Mouse (Mus musculus) lung, embryonic 14.5 days (tissue): ENCODE data around the gene Gm14139. TPM values are rescaled to one million over a fixed set of nuclear protein-coding genes. Genes with fewer than 3 reads are reported as not detected.
"Not testable (repeated sequence)": the region's sequence is repeated elsewhere in the genome, so short reads cannot be mapped to it uniquely, and the experiment has no call there.

Experiments
- ATAC-seq: fragments of 200-750 bp; cut with Nextera tagmentation; 2 replicates; pipeline ENCODE4 v1.8.0; 2017; ENCODE audit warnings: mild to moderate bottlenecking, moderate TSS enrichment, moderate library complexity; ENCODE audit not compliant: insufficient read depth
- DNase-seq: peaks from one replicate; pipeline ENCODE4 v3.0.0-alpha.2; 2015
- H3K27ac ChIP-seq: fragments of 300-500 bp; sonication (generic); 2 replicates; pipeline ENCODE4 v1.5.1; 2014; ENCODE audit warnings: low read depth, mild to moderate bottlenecking, moderate library complexity
- H3K27me3 ChIP-seq: fragments of 300-500 bp; sonication (generic); 2 replicates; pipeline ENCODE4 v1.6.1; 2014; ENCODE audit warnings: low read length, control low read depth; ENCODE audit not compliant: insufficient read depth
- H3K36me3 ChIP-seq: fragments of 300-500 bp; sonication (generic); 2 replicates; pipeline ENCODE4 v1.6.1; 2014; ENCODE audit warnings: control low read depth; ENCODE audit not compliant: insufficient read depth
- H3K4me1 ChIP-seq: fragments of 300-500 bp; sonication (generic); 2 replicates; pipeline ENCODE4 v1.6.1; 2014; ENCODE audit warnings: antibody characterized with exemption, control low read depth; ENCODE audit not compliant: insufficient read depth
- H3K4me2 ChIP-seq: fragments of 300-500 bp; sonication (generic); 2 replicates; pipeline ENCODE4 v1.6.1; 2014; ENCODE audit warnings: mild to moderate bottlenecking
- H3K4me3 ChIP-seq: fragments of 300-500 bp; sonication (generic); 2 replicates; pipeline ENCODE4 v1.5.1; 2014; ENCODE audit warnings: low read depth, low read length
- H3K9ac ChIP-seq: fragments of 300-500 bp; sonication (generic); 2 replicates; pipeline ENCODE4 v1.6.1; 2014
- H3K9me3 ChIP-seq: fragments of 300-500 bp; sonication (generic); 2 replicates; pipeline ENCODE4 v1.6.1; 2016; ENCODE audit warnings: low read depth, low read length, control low read depth
- CTCF ChIP-seq: IDR thresholded peaks from 2 replicates; pipeline ENCODE4 v1.5.1; 2016; ENCODE audit warnings: antibody characterized with exemption, low read depth
- WGBS: fragments of 180-500 bp; shearing (Covaris S2); extraction: QIAGEN DNeasy Blood & Tissue Kit; methylation state at CpG from one replicate; pipeline ENCODE4 v1.1.7; 2014; 5-methylcytosine and 5-hydroxymethylcytosine counted together
- polyA plus RNA-seq: library from polyadenylated mRNA; unstranded; fragments of >200 nt; fragmentation: Nextera tagmentation; extraction: Ambion mirVana; gene quantifications from 2 replicates; pipeline ENCODE4 v1.2.1, GENCODE M21; 2014

Gene Gm14139
- polyA plus RNA-seq: not detected in 2 replicates

- not testable (repeated sequence) for H3K4me3 ChIP-seq, H3K9me3 ChIP-seq, H3K4me2 ChIP-seq, H3K27me3 ChIP-seq, H3K9ac ChIP-seq, H3K27ac ChIP-seq, H3K4me1 ChIP-seq, H3K36me3 ChIP-seq, DNase-seq, ATAC-seq
- 72% methylated on average over 7 of the region's 7 CpGs for WGBS
Measured at GRCm38 (mm10) chr2:150181570-150181999, at the start of gene Gm14139. Gm14139 (plus strand) TSS chr2:150181755.

- not testable (repeated sequence) for H3K36me3 ChIP-seq, H3K4me3 ChIP-seq, H3K9ac ChIP-seq, H3K4me2 ChIP-seq, ATAC-seq, DNase-seq, H3K27ac ChIP-seq, H3K27me3 ChIP-seq, H3K9me3 ChIP-seq, H3K4me1 ChIP-seq
- 70% methylated on average over 1 of the region's 1 CpGs for WGBS
Measured at GRCm38 (mm10) chr2:150132002-150132401, 49.6 kb upstream of the Gm14139 start.

DNA sequence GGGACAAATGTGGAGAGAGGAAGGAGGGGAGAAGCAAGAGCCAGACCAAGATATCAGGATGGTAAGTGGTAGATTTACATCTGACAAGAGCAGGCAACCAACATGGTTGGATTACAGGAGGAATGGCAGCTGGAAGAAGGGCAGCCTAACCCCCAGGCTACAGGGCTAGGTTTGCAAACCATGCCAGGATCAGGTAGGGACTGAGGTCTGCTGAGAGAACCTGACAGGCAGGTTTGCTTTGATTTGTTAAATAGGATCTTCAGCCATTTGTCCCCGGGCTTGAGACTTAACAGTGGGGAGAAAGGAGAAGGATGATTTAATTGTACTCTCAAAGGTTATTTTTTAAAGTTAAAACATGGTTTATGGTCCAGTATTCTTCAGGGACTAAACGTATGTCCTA is 48.8 kb upstream of the Gm14139 start:
- 79% methylated on average over 2 of the region's 2 CpGs for WGBS

GRCm38 (mm10) chr2:150136435-150136897 is 45.1 kb upstream of the Gm14139 start, which contains the start of gene Zfp120:
Zfp120 (minus strand) TSS chr2:150136708.
- Histone ChIP-seq H3K9me3 (no peaks in the 10 kb centered on the region), H3K36me3 (no peaks in the 10 kb centered on the region), H3K27ac (peak within 1 kb of the TSS; percentile 65; the same call in 1 of the 2 replicates), H3K27me3 (no peaks in the 10 kb centered on the region), H3K4me1 (0 out of 2 replicates have a peak, but pooled peaks cover 4% of the 10 kb centered on the region), H3K4me3 (peak within 1 kb of the TSS; percentile 65), H3K4me2 (peak within 1 kb of the TSS; percentile 70), H3K9ac (peak within 1 kb of the TSS; percentile 73)
- no peak for TF ChIP-seq CTCF
- ATAC-seq: peak; percentile 100
- WGBS: under 1% methylated on average over 13 of the region's 13 CpGs
- peak; percentile 96 for DNase-seq

More for the DNA sequence above, 48.8 kb upstream of the Gm14139 start:
- Histone ChIP-seq H3K36me3 (no peaks in the 10 kb centered on the region), H3K4me1 (0 out of 2 replicates have a peak, but pooled peaks cover 4% of the 10 kb centered on the region), H3K4me3 (no peak overlapping the region), H3K27ac (no peak overlapping the region), H3K4me2 (no peak overlapping the region), H3K27me3 (no peaks in the 10 kb centered on the region), H3K9me3 (peaks cover 5% of the 10 kb centered on the region; the same call in 1 of the 2 replicates), H3K9ac (no peak overlapping the region)
- TF ChIP-seq CTCF: no peak
- ATAC-seq: no peak
- no peak for DNase-seq

DNA sequence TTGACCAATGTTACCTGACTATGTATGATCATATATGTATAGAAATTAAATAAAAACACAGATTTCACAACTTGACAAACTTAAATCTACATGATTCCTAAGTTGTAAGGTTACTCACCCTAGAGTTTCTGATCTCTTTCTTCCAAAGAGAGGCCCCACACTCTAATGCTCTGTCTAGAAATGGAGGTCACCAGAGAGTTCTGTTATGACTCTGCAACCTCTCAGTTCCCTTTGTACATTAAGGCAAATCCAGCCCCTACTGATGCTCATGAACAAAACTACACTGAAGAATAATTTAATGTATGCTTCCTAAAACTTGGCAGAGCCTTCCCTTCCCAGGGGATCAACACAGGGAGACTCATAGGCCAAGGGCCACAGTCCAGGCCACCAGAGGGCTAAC is 14.9 kb upstream of the Gm14139 start:
- Histone ChIP-seq H3K4me3 (no peak overlapping the region), H3K9ac (no peak overlapping the region), H3K27me3 (no peaks in the 10 kb centered on the region), H3K4me2 (no peak overlapping the region), H3K36me3 (no peaks in the 10 kb centered on the region), H3K27ac (no peak overlapping the region), H3K4me1 (no peaks in the 10 kb centered on the region), H3K9me3 (no peaks in the 10 kb centered on the region)
- ATAC-seq (no peak), DNase-seq (no peak)
- TF ChIP-seq CTCF: no peak

DNA sequence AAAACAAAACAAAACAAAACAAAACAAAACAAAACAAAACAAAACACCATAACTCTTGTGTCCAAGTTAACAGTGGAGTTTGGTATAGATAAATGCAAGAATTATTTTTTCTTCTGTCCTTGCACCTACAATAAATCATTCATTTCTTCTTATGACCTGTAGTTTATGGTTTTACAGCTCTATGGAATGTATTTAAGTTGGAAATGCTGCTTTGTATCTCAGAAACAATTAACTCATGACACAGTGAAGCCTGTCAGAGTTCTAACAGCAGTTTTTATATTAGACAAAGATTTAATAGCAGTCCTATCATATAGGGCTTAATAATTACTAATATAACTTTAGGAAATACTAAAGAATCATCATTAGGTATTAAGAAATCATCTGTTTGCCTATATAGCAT is 7.7 kb upstream of the Gm14139 start:
- DNase-seq (no peak), ATAC-seq (no peak)
- TF ChIP-seq CTCF: no peak
- no peaks in the 10 kb centered on the region for H3K36me3 ChIP-seq
- peaks cover 2% of the 10 kb centered on the region; the same call in 1 of the 2 replicates for H3K9me3 ChIP-seq
- no peak overlapping the region for H3K27ac ChIP-seq
- no peaks in the 10 kb centered on the region for H3K27me3 ChIP-seq
- H3K4me2 ChIP-seq: no peak overlapping the region
- no peak overlapping the region for H3K9ac ChIP-seq
- no peaks in the 10 kb centered on the region for H3K4me1 ChIP-seq
- H3K4me3 ChIP-seq: no peak overlapping the region

DNA sequence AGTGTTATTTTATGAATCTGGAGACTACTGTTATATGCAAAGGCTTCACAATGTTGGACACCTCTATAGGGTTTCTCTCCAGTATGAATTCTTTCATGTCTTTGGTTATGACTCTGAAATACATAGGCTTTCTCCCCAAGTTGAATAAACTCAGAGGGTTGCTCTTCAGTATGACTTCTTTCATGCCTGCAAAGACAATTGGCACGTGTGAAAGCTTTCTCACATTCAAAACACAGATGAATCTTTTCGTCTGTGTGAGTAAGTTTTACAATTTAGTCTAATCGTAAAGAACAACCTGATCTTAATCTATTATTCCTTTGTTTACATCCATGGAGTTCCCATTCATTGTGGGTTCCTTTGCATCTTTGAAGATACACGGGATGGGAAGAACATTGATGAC is 2.0 kb upstream of the Gm14139 start, which contains the start of gene Gm10770:
Gm10770 (minus strand) TSS at position 101 of the 400 bp plus-strand sequence.
- H3K4me2 ChIP-seq, DNase-seq, H3K9me3 ChIP-seq, H3K9ac ChIP-seq, H3K27me3 ChIP-seq, H3K27ac ChIP-seq, H3K36me3 ChIP-seq, H3K4me3 ChIP-seq, H3K4me1 ChIP-seq, ATAC-seq: not testable (repeated sequence)
- 76% methylated on average over 4 of the region's 4 CpGs for WGBS

GRCm38 (mm10) chr2:150181046-150181445 is 509 bp upstream of the Gm14139 start:
- H3K9me3 ChIP-seq, H3K4me3 ChIP-seq, H3K9ac ChIP-seq, H3K36me3 ChIP-seq, H3K27ac ChIP-seq, H3K4me2 ChIP-seq, DNase-seq, H3K4me1 ChIP-seq, ATAC-seq, H3K27me3 ChIP-seq: not testable (repeated sequence)

DNA sequence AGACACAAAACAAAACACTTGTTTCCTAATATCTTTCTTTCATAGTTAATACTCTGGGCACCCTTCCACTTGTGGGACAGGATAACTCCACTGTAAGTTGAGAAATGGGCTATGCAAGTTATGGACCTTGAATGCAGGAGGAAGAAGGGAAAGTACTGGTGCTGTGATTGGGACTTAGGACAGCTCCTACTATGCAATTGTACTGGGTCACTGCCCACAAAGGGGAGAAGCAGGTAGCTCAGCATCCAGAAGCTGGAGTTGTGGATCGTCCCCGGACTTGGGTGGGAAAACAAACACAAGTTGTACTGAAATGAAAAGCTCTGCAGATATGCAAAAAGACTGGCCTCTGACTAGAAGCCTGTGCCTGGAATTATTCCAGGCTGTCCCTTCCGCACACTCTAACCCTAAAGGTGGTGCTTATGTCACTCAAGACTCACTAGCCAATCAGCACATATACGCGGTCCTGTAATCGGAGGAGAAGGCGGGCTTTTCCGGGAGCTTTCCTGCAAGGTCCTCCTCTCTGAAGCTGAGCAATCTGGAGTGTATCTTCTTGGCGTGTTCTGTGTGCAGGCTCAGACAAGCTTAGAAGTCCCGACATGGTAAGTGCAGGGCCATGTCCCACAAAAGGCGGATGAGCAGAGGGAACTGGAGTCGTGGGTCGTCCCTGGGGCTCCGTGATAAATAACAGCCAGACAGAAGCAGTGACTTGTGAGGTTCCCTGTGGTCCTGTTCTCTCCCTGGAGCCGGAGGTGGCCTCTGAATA is 36.2 kb downstream of the Gm14139 start, which contains the start of gene Zfp937:
Zfp937 (plus strand) TSS at position 474 of the 763 bp plus-strand sequence.
- DNase-seq (peak; percentile 78), ATAC-seq (peak; percentile 100)
- Histone ChIP-seq H3K4me3 (peak within 1 kb of the TSS; percentile 37), H3K4me2 (peak within 1 kb of the TSS; percentile 50), H3K27ac (0 out of 2 replicates have a peak within 1 kb of the TSS, but pooled peaks have one; percentile 36), H3K9ac (peak within 1 kb of the TSS; percentile 54)
- not testable (repeated sequence) for H3K9me3 ChIP-seq, H3K4me1 ChIP-seq, H3K36me3 ChIP-seq, H3K27me3 ChIP-seq
- WGBS: under 1% methylated on average over 15 of the region's 15 CpGs

GRCm38 (mm10) chr2:150218363-150218725 is 36.8 kb downstream of the Gm14139 start:
- not testable (repeated sequence) for H3K9me3 ChIP-seq, DNase-seq, H3K36me3 ChIP-seq, ATAC-seq, H3K27me3 ChIP-seq, H3K4me1 ChIP-seq
- 0 out of 2 replicates have a peak overlapping the region, but pooled peaks have one; percentile 36 for H3K27ac ChIP-seq
- peak overlapping the region; percentile 37 for H3K4me3 ChIP-seq
- WGBS: 7% methylated on average over 3 of the region's 4 CpGs
- H3K4me2 ChIP-seq: peak overlapping the region; percentile 50
- H3K9ac ChIP-seq: peak overlapping the region; percentile 54
